Mouse (Mus musculus): ENCODE results near the gene Usp31. TPM values are rescaled to one million over a fixed set of nuclear protein-coding genes. Genes with fewer than 3 reads are reported as not detected.

Usp31 gene
- total and polyA plus RNA-seq, 3 experiments, result 14.4 to 14.7 TPM; not detected in 1

DNA sequence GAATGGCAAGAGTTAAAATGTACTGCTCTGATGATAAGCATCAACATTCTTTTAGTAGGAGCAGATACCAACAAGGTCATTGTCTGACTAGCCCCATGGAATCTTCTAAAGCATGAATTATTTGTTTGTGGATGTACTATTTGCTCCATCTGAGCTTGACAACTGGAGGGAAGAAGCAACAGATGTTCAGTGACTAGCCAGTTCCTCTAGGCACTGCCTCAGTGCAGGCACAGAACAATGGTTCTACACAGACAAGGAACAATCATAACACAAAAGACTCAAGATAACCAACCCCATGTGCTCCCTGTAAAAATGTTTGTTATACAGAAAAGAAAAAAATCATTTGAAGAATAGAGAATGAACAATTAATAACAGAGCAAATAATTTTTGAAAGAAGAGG is 9.9 kb downstream of the Usp31 start:
- Histone ChIP-seq H3K4me1 (ENCODE audit: control insufficient read depth in 1 of 2, insufficient read depth in 2 of 2, low read length in 2 of 2) (peaks cover 9 to 11% of the 10 kb centered on the region in 2 experiments), H3K27me3 (ENCODE audit: control insufficient read depth in 1 of 2, insufficient read depth in 2 of 2, low read length in 2 of 2) (no peaks in the 10 kb centered on the region), H3K4me3 (ENCODE audit: control insufficient read depth in 1 of 2, insufficient read depth in 1 of 2, low read depth in 2 of 2, low read length in 2 of 2) (no peak overlapping the region), H3K36me3 (ENCODE audit: control insufficient read depth in 1 of 2, insufficient read depth in 2 of 2, low read length in 2 of 2) (peaks cover 9 to 35% of the 10 kb centered on the region in 2 experiments), H3K27ac (ENCODE audit: control insufficient read depth, low read depth, low read length) (no peak overlapping the region), H3K9me3 (replicated peaks; ENCODE audit: insufficient read depth, low read length) (no peaks in the 10 kb centered on the region), H3K9ac (ENCODE audit: control insufficient read depth, low read depth, low read length, poor library complexity, severe bottlenecking) (no peak overlapping the region), H3K79me2 (ENCODE audit: control insufficient read depth, insufficient read depth, low read length, poor library complexity) (peaks cover 60% of the 10 kb centered on the region)
- DNase-seq (ENCODE audit: low read depth, low spot score), result no peak
- no peak for TF ChIP-seq ZNF384 (IDR thresholded peaks at IDR 0.05; ENCODE audit: low read depth, low read length)
- no peak for TF ChIP-seq TAL1 (IDR thresholded peaks at IDR 0.05; ENCODE audit: low read length)
- TF ChIP-seq RCOR1 (IDR thresholded peaks at IDR 0.05; ENCODE audit: low read depth, low read length), result no peak

GRCm38 (mm10) chr7:121691803-121692202 is 15.2 kb downstream of the Usp31 start:
- H3K4me3 ChIP-seq (ENCODE audit: control insufficient read depth in 1 of 2, insufficient read depth in 1 of 2, low read depth in 2 of 2, low read length in 2 of 2), result no peak overlapping the region
- no peaks in the 10 kb centered on the region for H3K4me1 ChIP-seq (ENCODE audit: control insufficient read depth in 1 of 2, insufficient read depth in 2 of 2, low read length in 2 of 2)
- H3K27ac ChIP-seq (ENCODE audit: control insufficient read depth, low read depth, low read length), result no peak overlapping the region
- H3K9me3 ChIP-seq (replicated peaks; ENCODE audit: insufficient read depth, low read length), result no peaks in the 10 kb centered on the region
- no peak for DNase-seq (ENCODE audit: low read depth, low spot score)
- peaks cover 44% of the 10 kb centered on the region for H3K79me2 ChIP-seq (ENCODE audit: control insufficient read depth, insufficient read depth, low read length, poor library complexity)
- TF ChIP-seq ZNF384 (IDR thresholded peaks at IDR 0.05; ENCODE audit: low read depth, low read length), result no peak
- TF ChIP-seq MAFK (IDR thresholded peaks at IDR 0.05; ENCODE audit: borderline replicate concordance, low read depth, low read length), result no peak
- no peak for TF ChIP-seq MAZ (IDR thresholded peaks at IDR 0.05; ENCODE audit: low read depth, low read length)
- TF ChIP-seq USF1 (IDR thresholded peaks at IDR 0.05; ENCODE audit: low read depth, low read length), result no peak
- TF ChIP-seq CTCF (IDR thresholded peaks at IDR 0.05 in 2 of 3, conservative IDR thresholded peaks at IDR 0.05 in 1 of 3; ENCODE audit: control insufficient read depth in 1 of 3, insufficient read depth in 1 of 3, low read depth in 2 of 3, low read length in 3 of 3, poor library complexity in 1 of 3, severe bottlenecking in 1 of 3), result no peak
- no peak for TF ChIP-seq ZMIZ1 (IDR thresholded peaks at IDR 0.05; ENCODE audit: low read depth, low read length)
- TF ChIP-seq RAD21 (IDR thresholded peaks at IDR 0.05; ENCODE audit: low read depth, low read length), result no peak
- no peak for TF ChIP-seq MEF2A (IDR thresholded peaks at IDR 0.05; ENCODE audit: extremely low read depth, insufficient replicate concordance, low read depth, low read length, poor library complexity, severe bottlenecking)
- no peak for TF ChIP-seq EP300 (IDR thresholded peaks at IDR 0.05; ENCODE audit: low read depth in 1 of 2, low read length in 2 of 2)
- TF ChIP-seq NRF1 (IDR thresholded peaks at IDR 0.05; ENCODE audit: insufficient read depth, low read depth, low read length, poor library complexity, severe bottlenecking), result no peak
- TF ChIP-seq ETS1 (IDR thresholded peaks at IDR 0.05; ENCODE audit: low read depth, low read length), result no peak
- no peak for TF ChIP-seq UBTF (IDR thresholded peaks at IDR 0.05; ENCODE audit: borderline replicate concordance, insufficient read depth, low read depth, low read length)
- no peak for TF ChIP-seq HCFC1 (IDR thresholded peaks at IDR 0.05; ENCODE audit: low read depth, low read length)
- no peak for TF ChIP-seq POLR2AphosphoS2 (IDR thresholded peaks at IDR 0.05; ENCODE audit: low read length)
- no peak for TF ChIP-seq ZKSCAN1 (IDR thresholded peaks at IDR 0.05; ENCODE audit: low read depth, low read length)
- TF ChIP-seq E2F4 (IDR thresholded peaks at IDR 0.05; ENCODE audit: borderline replicate concordance, low read depth, low read length), result no peak
- no peak for TF ChIP-seq MYC (IDR thresholded peaks at IDR 0.05; ENCODE audit: low read depth, low read length)
- no peak for TF ChIP-seq MYB (IDR thresholded peaks at IDR 0.05; ENCODE audit: low read depth, low read length)
- TF ChIP-seq POLR2A (IDR thresholded peaks at IDR 0.05; ENCODE audit: control insufficient read depth in 1 of 2, insufficient read depth in 1 of 2, low read depth in 1 of 2, low read length in 2 of 2, poor library complexity in 1 of 2), result no peak
- no peak for TF ChIP-seq TAL1 (IDR thresholded peaks at IDR 0.05; ENCODE audit: low read length)
- no peak overlapping the region for H3K9ac ChIP-seq (ENCODE audit: control insufficient read depth, low read depth, low read length, poor library complexity, severe bottlenecking)
- peaks cover 3 to 6% of the 10 kb centered on the region in 2 experiments for H3K36me3 ChIP-seq (ENCODE audit: control insufficient read depth in 1 of 2, insufficient read depth in 2 of 2, low read length in 2 of 2)
- no peaks in the 10 kb centered on the region for H3K27me3 ChIP-seq (ENCODE audit: control insufficient read depth in 1 of 2, insufficient read depth in 2 of 2, low read length in 2 of 2)

Data from MEL (cell line).